Mouse (Mus musculus) cerebellum, adult 9-11 months (tissue): ENCODE measurements around the gene Rasl10a.

ENCODE experiments used
- DNase-seq: peaks from one replicate; pipeline ENCODE4 v3.0.0; 2022

Gene Rasl10a

DNA sequence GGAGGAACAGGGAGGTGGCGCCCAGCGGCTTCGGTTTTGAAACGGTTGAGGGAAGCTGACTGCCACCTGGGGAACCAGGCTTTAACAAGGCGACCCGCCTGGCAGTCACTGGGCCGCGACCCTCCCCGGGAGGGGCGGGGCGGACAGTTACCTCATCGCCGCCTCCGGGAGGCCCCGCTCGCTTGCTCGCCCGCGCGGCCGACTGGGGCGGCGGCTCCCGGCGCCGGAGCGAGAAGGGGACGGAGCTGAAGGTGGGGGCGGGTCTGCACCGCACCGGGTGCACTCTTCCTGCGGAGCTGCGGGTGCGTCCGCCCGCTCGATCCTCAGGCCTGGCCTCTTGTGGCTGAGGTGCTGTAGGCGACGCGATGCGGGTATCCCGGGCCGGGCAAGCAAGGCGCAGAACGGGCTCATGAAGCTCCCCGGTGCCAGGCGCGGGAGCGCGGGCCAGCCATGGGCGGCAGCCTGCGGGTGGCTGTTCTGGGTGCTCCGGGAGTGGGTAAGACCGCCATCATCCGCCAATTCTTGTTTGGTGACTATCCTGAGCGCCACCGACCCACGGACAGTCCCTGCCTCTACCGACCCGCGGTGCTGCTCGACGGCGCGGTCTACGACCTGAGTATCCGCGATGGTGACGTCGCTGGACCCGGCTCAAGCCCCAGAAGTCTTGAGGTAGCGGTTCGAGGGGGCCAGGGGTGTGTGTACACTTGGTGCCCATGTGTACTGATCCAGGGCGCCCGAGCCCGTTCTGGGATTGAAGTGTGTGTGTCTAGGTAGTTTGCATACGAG is at the start of gene Rasl10a:
Gene Rasl10a (plus strand): TSS at position 273 of the 786 bp plus-strand sequence.
- DNase-seq, result peak; percentile 39

DNA sequence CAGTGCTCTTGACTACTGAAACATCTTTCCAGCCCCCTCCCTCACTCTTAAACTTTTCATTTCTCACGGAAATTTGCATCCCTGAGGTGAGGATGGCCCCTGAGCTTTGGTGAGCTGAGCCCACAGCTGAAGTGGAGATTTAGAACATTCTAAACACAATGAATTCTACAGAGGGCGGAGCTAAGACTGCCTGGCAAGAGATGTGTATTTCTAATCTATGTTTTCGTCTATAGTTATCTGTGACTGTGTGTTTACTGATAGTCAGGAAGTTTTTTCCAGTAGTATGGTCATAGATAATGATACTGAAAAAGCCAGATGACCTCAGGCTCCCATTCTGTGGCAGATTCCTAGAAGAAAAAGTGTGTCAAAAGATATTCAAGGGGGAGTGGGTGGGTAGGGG is 49.1 kb upstream of the Rasl10a start:
- no peak for DNase-seq

DNA sequence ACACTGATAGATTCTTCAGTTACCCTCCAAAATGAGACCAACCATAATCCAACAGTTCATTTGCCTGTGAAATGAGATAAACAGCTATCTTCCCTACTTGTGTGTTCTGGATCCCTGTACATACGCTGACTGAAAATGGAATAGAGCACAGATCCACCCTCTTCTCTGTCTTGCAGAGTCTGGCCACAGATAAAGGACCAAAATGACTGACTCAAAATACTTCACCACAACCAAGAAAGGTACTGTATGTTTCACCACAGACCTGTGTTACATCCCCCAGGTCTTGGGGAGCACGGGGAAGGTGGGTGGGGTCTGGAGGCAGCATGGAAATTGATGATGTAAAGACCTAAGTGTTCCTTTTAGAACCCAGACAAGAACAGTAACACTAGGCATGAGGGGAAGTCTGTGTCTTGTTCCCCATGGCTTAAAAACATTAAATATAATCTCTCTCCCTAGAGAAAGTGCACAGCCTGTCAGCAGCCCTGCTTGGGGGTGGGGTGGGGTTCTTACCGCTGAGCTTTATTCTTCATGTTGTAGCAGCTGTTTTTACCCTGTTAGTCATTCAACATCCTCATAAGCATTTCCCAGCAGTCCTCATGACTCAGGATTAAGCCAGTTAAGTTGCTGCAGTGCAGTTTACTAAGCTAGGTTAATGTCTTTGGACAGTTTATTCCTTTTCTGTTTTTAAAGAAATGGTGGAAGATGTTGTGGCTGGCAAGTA is 48.4 kb upstream of the Rasl10a start:
- DNase-seq, result no peak

DNA sequence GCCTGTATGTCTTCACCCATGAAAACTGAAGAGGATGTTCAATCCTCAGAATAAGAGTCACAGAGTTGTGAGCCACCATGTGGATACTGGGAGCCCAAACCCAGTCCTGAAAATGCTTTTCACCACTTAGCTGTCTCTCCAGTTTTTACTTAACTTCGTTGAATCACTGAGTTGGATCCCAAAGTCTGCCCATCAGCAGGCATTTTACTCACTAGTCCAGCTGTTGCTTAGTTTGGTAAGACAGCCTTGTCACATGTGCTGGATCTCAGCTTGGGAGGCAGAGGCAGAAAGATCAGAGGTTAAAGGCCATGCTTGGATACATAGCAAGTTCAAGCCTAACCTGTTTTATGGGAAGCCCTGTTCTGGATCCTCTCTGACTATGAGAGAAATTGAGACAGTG is 47.7 kb upstream of the Rasl10a start:
- no peak for DNase-seq

- no peak for DNase-seq
These were observed 46.4 kb upstream of the Rasl10a start for GRCm38 (mm10) chr11:5011480-5011879.

GRCm38 (mm10) chr11:5012213-5012715 is 45.7 kb upstream of the Rasl10a start:
- DNase-seq, result no peak

DNA sequence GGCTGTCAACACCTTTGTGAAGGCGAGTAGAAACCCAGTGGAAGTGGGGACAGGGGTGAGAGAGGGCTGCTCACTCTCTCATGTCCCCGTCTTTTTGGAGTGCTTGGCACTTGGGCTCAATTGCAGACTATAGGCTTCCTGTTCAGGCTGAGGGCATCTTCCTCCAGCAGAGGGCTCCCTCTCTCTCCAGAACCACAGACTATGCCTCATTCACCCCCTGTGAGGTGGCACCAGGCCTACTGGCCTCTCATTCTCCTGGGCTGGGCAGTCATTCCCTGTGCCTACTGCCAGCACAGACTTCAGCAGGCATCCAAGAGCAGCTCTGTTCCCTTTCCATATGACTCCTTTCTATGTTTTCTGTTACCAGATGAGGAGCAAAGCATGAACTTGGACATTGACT is 42.2 kb upstream of the Rasl10a start:
- DNase-seq, result peak; percentile 95

DNA sequence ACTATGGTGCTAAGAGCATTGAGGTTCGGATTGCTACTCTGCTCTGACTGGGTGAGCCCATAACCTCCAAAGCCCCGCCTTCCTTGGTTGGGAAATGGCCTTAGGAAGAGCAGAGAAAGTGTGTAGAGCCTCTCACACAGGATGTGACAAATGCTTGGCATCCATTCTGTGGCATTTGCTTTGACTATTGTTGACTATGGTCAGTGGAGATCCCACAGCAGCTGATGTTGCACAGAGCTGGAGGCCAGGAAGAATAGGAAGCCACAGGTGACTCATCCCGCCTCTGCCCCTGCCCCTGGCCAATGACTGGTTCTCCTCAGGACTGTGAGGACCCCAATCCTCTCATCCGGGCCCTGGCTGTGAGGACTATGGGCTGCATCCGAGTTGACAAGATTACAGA is 41.6 kb upstream of the Rasl10a start:
- no peak for DNase-seq

DNA sequence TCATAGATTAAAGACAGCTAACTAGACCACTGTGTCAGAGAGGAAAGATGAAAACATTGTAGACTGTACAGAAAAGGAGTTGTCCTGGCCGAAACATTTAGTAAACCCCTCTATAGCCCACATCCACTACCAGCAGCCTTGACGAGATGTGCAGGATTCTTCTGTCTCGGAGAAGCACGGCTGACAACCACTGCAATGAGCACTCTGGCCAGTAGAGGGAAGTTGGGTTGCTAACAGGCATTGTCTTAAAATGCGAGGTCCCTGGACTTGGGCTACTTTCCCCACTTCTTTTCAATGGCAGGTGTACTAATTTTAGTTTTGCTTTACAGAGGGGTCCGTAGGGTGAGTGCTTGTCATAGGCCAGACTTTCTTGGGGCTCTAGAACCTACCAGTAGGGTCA is 40.4 kb upstream of the Rasl10a start:
- no peak for DNase-seq

- no peak for DNase-seq
These were observed 32.8 kb upstream of the Rasl10a start for GRCm38 (mm10) chr11:5025108-5025507.

- no peak for DNase-seq
These were observed 29.7 kb upstream of the Rasl10a start for GRCm38 (mm10) chr11:5028228-5028627.

- no peak for DNase-seq
These were observed 25.2 kb upstream of the Rasl10a start for GRCm38 (mm10) chr11:5032706-5033105.

- peak; percentile 82 for DNase-seq
These were observed 24.8 kb upstream of the Rasl10a start for GRCm38 (mm10) chr11:5033136-5033535.

- no peak for DNase-seq
These were observed 22.5 kb upstream of the Rasl10a start for GRCm38 (mm10) chr11:5035421-5035820.

- peak; percentile 87 for DNase-seq
These were observed 20.6 kb upstream of the Rasl10a start for GRCm38 (mm10) chr11:5037146-5037854.

- DNase-seq, result no peak
These were observed 17.3 kb upstream of the Rasl10a start for GRCm38 (mm10) chr11:5040585-5040984.

- no peak for DNase-seq
These were observed 16.7 kb upstream of the Rasl10a start for GRCm38 (mm10) chr11:5041144-5041780.

- peak; percentile 69 for DNase-seq
These were observed 15.1 kb upstream of the Rasl10a start for GRCm38 (mm10) chr11:5042645-5043381.

GRCm38 (mm10) chr11:5046321-5046926 is 11.5 kb upstream of the Rasl10a start:
- DNase-seq, result no peak

DNA sequence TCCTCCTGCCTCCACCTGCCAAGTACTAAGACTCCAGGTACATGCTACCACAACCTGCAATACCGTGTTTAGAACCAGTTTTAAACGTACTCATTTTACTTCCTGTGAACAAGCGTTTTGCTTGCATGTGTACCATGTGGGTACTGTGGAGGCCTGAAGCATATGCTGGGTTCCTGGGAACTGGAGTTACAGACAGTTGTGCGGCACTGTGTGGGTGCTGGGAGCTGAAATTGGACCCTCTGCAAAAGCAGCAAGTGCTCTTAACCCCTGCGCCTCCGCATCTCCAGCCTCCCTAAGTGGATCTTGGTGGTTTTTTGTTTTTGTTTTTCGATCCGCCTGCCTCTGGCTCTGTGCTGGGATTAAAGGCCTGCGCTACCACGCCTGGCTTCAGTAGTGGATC is 6.3 kb upstream of the Rasl10a start:
- no peak for DNase-seq

- DNase-seq, result no peak
These were observed 5.6 kb upstream of the Rasl10a start for GRCm38 (mm10) chr11:5052200-5052854.
